Mouse (Mus musculus) macrophage (primary cell): ENCODE measurements around the gene E130114P18Rik. TPM values are rescaled to one million over a fixed set of nuclear protein-coding genes. Genes with fewer than 3 reads are reported as not detected.

Experiments
- H3K27ac ChIP-seq: fragments of 350-480 bp; formaldehyde crosslinking; 2 replicates; pipeline ENCODE4 v1.9.0; 2021
- H3K36me3 ChIP-seq: fragments of 350-480 bp; formaldehyde crosslinking; 2 replicates; pipeline ENCODE4 v1.9.0; 2021; ENCODE audit errors: inconsistent target
- H3K4me3 ChIP-seq: fragments of 350-480 bp; formaldehyde crosslinking; 2 replicates; pipeline ENCODE4 v1.9.0; 2021; ENCODE audit errors: inconsistent target
- H3K79me2 ChIP-seq: fragments of 350-480 bp; formaldehyde crosslinking; 2 replicates; pipeline ENCODE4 v1.9.0; 2021; ENCODE audit errors: inconsistent target
- WGBS: methylation state at CpG from one replicate; pipeline ENCODE4 v1.1.7; 2026; ENCODE audit warnings: inconsistent platforms; ENCODE audit not compliant: missing documents; 5-methylcytosine and 5-hydroxymethylcytosine counted together
- polyA plus RNA-seq: library from polyadenylated mRNA; stranded (reverse); fragments of 250-400 nt; gene quantifications from 3 replicates; pipeline ENCODE4 v1.2.4, GENCODE M21; 2018; ENCODE audit warnings: inconsistent platforms

The E130114P18Rik gene
- polyA plus RNA-seq, 1 experiment from 2014 or later, result not detected

DNA sequence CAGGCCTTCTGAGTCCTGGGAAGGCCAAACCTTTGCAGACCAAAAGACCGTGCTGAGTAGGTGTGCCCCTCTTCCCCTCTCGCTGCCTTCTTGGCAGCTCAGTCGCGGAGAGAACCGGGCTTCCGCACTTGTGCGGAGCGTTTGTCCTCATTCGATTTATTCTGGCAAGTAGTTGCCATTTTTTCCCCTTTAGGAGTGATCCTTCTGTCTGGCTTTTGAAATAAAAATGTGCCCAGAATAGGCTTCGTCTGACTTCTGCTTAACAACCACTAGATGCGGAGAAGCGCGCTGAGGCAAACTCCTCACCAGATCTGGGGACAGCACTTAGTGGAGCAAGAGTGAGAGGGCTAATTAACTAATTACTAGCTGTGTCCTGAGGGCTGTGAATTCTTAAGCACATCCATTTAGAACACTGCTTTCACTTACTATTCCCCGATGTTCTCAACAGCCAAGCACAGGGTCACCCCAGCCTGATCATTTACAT is 19.9 kb downstream of the E130114P18Rik start:
- 5% methylated on average over 14 of the region's 14 CpGs for WGBS
- no peak overlapping the region for H3K27ac ChIP-seq
- no peaks in the 10 kb centered on the region for H3K79me2 ChIP-seq
- H3K4me3 ChIP-seq, result peak overlapping the region; percentile 48
- no peaks in the 10 kb centered on the region for H3K36me3 ChIP-seq

DNA sequence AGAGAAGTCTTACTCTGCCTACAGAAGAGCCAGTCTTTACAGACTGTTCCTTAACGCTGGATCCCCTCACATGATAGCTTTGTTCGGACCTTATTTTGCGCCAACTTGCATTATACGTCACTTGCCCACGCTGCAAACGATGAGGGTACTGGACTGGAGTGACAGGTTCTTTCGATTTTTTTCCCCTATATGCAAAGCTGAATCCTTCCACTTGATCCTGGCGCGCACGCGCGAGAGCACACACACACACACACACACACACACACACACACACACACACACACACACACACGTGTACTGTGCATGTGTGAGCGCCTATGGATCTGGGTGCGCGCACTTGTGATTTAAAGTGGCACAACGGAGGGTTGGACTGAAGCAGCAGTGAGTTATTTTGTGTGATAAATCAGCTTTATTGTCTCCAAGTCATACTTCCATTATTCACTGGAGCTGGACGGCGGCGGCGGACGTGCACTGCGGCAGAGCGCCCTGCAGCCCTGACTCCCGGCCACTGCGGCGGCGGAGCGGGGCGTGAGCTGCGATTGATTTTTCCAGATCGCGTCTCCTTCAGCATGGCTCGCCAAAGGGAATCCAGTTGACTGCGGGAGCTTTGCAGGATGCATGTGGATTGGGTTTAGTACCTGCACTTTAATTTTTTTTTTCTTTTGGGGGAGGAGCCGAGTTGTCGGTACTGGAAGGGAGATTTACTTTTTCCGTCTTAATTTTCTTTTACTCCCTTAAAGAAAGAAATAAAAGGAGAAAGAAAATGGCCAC is 20.5 kb downstream of the E130114P18Rik start:
- peak overlapping the region; percentile 48 for H3K4me3 ChIP-seq
- 2% methylated on average over 30 of the region's 38 CpGs for WGBS
- no peaks in the 10 kb centered on the region for H3K36me3 ChIP-seq
- no peak overlapping the region for H3K27ac ChIP-seq
- no peaks in the 10 kb centered on the region for H3K79me2 ChIP-seq

DNA sequence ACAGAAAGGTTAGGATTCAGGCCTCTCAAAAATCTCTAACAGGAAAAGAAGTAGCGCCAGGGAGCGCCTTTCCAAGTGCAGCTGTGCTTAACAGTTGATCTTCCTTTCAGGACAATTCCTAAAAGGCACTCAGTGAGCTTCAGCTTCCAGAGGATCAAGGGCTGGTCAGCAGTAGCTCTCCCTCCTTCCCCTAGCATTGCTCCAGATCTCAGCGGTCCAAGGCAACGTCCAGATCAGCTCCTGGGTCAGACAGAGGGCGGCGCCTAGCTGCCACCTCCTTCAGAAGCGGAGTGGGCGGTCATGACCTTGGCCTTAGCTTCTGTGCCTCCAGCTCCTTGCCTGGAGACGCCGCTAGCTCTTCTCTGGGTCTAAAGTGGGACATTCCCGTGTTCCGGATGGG is 23.6 kb downstream of the E130114P18Rik start:
- no peaks in the 10 kb centered on the region for H3K79me2 ChIP-seq
- H3K36me3 ChIP-seq, result no peaks in the 10 kb centered on the region
- WGBS, result 90% methylated on average over 10 of the region's 12 CpGs
- H3K27ac ChIP-seq, result no peak overlapping the region
- H3K4me3 ChIP-seq, result no peak overlapping the region

DNA sequence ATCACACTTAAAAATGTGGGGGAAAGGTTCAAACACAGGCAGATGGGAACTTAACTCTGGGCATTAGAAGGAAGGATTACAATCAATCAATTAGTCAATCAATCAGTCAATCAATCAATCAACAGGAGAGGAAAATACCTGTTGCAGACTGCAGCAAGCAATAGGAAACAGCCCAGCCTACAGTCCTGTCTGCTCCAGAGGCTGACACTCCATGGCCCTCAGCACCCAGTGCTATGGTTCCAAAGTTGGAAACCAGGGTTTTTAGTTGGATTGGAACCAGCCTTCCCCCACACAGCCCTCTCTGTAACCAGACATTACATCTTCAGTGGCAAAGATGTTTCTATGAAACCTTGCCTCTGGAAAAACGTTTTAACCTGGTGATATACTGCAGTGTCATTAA is 24.4 kb downstream of the E130114P18Rik start:
- Histone ChIP-seq H3K36me3 (no peaks in the 10 kb centered on the region), H3K27ac (no peak overlapping the region), H3K79me2 (no peaks in the 10 kb centered on the region), H3K4me3 (no peak overlapping the region)
- WGBS, result 58% methylated on average over 1 of the region's 1 CpGs

DNA sequence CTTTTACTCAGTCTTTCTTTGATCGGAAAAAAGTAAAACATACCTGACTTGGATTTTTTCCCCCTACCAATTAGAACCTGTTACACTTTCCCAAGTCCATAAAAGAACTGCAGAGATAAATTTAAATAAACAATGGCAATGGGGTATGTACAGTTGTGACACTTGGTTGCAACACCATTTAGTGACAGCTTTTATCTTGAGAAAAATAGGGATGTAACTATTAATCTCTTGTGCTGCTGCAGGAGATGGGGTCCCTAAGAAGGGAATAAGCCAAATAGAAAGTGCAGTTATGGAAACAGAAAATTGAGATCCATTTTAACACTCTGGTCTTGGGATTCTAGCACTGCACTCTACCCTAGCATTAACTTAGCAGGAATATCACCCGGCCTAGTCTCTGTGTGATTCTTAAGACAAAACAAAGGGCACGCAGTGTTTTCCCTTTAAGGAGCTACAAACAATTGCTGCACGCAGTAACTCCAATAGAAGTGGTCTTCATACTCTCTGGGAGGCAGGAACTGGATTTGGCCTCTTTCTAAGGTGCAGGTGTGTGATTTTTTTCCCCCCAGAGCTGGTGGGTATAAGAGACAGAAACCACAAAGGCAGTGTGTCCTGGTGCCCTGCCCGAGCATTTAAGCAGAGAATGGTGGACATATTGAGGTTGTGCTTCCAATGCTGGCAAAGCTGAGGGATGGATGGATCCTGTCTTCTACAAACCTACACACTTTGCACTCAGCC is 25.4 kb downstream of the E130114P18Rik start:
- 50% methylated on average over 5 of the region's 5 CpGs for WGBS
- peak overlapping the region; percentile 87 for H3K27ac ChIP-seq

DNA sequence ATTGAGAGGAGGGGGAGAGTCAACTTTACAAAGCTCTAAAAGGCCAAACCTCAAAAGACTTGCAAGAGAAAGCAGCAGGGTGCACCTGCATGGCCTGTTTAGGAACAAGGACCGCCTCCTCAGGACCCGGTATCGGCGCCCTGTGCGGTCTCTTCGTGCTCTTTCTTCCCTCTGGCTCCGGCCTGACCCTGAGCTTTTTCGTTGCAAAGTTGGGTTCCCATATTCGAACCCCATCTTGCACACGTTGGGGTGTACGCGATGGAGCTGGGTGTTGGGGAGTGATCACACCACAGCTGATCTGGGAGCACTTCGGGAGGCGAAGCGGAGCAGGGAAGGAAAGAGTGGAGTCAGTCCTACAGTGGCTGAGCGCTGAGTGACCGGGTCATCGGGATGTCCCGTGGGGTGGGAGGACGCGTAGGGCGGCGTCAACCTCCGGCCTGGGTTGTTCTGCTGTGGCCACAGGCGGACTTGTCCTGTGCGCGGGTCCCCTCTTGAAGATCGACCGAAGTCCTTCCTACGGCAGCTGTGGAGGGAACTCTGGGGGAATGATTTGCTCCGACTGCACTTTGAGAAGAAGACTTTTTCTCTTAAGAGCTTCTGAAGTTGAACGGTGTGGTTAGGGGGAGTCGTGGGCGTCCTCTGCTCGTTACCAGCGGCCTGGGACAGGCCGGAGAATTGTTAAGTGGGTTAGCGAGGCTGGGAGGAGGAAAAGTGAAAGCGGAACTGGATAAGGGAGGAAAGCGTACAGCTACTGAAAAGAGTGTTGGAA is 26.2 kb downstream of the E130114P18Rik start:
- Histone ChIP-seq H3K36me3 (no peaks in the 10 kb centered on the region), H3K27ac (peak overlapping the region; percentile 87), H3K79me2 (no peaks in the 10 kb centered on the region), H3K4me3 (peak overlapping the region; percentile 46)
- WGBS, result 1% methylated on average over 40 of the region's 40 CpGs

More for the DNA sequence above, 25.4 kb downstream of the E130114P18Rik start:
- H3K4me3 ChIP-seq, result peak overlapping the region; percentile 46
- no peaks in the 10 kb centered on the region for H3K79me2 ChIP-seq
- H3K36me3 ChIP-seq, result no peaks in the 10 kb centered on the region

DNA sequence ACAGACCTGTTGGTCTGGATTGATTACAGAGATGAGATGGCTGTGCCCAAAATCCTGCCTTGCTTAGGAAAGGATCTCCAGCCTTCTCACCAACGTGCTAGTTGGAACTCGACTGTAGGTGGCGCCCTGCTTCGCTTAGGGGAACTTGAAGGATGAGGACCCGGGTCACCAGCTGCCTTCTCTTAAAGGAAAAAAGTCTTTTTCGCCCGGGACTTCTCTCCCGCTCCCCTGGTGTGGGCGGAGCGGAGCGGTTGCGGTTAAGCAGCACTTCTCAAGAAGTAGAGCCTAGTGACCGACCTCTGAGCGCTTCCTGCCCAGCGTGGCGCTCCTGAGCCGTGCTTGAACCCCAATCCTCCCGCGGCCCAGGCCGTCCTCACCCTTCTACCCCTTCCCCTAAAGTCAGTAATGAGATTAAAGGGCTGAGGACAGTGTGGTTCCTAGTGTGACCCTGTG is 26.8 kb downstream of the E130114P18Rik start:
- 1% methylated on average over 19 of the region's 20 CpGs for WGBS
- peak overlapping the region; percentile 87 for H3K27ac ChIP-seq
- peak overlapping the region; percentile 46 for H3K4me3 ChIP-seq
- no peaks in the 10 kb centered on the region for H3K79me2 ChIP-seq
- no peaks in the 10 kb centered on the region for H3K36me3 ChIP-seq

DNA sequence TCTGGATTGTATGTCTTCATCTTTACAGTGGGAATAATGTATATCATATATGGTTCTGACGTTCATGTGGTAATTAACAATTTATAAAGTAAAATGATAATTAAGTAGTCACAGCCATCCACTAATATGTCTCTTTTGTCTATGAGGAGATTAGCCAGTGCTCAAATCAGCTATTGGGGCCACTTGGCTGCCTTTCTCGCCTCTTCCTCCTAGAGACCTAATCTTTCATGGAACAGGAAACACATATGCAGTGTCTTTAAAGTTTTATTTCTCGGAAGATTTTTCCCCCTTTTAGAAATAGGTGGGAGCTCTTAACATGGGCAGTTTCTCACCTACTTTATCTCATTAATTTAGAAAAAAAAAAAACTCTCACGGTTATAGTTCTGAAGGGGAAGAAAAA is 27.5 kb downstream of the E130114P18Rik start:
- Histone ChIP-seq H3K4me3 (no peak overlapping the region), H3K79me2 (no peaks in the 10 kb centered on the region), H3K36me3 (no peaks in the 10 kb centered on the region), H3K27ac (no peak overlapping the region)
- 54% methylated on average over 4 of the region's 4 CpGs for WGBS

DNA sequence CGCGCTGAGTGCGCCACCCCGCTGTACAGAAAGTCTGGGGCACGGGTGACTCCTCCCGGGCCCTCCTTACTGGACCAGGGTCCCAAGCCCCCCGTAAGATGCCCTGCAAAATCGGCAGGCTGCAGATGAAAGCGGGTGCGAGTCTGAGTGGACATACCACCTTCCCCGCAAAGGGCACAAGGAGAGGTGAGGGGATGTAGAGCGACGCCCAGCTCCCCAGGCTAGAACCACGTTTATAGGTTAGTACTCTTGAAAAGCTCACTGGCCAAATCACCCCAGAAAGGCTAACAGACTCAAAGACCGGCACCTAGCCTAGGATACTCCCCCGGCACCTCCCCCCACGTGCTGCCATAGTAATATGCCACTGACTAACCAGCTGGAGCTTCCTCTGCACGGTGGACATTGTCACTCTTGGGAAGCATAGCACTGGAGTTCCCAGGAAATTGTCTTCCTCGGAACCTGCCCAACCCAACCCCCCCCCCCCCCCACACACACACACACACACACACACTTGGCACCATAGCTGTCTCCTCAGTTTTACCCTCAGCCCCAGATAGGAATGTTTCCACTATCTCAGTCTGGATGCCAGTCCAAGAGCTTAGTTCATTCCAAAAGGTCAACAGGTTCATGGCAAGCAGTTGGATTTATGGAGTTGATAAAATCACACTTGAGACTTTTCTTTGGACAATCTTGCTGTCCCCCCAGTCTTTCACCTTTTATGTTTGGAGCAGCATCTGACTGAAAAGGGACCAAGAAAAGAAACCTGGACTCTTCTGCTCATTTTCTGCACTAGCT is 31.6 kb downstream of the E130114P18Rik start:
- no peaks in the 10 kb centered on the region for H3K79me2 ChIP-seq
- H3K27ac ChIP-seq, result no peak overlapping the region
- WGBS, result 10% methylated on average over 19 of the region's 19 CpGs
- H3K4me3 ChIP-seq, result no peak overlapping the region
- H3K36me3 ChIP-seq, result no peaks in the 10 kb centered on the region

DNA sequence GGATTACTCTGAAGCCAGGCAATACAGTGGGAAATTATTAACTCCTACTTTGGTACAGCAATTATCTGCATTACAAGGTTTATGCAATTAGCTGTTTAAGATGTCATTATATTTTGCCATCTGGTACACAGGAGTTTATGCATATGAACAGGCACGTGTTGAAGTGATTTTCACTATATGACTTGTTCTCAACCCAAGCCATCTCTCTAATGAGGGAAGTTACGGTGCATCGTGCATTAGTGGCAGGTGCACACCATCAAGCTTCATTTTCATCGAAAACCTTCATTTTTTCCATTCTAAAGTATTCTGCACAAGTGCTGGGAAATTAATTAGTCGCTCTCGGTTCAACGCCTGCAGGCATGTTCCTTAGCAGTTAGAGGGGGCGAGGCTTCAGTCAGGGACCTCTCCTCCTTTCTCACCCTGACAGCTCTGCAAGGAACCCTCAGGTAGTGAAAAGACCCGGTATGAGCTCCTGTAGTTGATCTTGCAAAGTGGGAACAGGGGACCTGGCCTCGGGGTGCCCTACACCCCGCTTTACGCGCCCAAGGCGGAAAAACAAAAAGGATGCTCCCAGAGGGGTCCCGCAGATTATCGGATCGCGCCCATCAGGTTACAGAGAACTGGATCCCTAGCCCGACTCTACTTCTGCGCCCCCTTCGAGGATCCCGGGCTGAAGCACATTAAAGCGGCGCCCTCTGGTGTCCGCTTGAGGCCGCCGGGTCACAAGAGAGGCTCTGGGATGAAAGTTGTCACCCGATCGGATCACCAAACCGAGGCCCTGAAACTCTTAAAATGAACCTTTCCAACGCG is 32.4 kb downstream of the E130114P18Rik start:
- Histone ChIP-seq H3K79me2 (no peaks in the 10 kb centered on the region), H3K4me3 (no peak overlapping the region), H3K36me3 (no peaks in the 10 kb centered on the region), H3K27ac (no peak overlapping the region)
- WGBS, result 12% methylated on average over 32 of the region's 32 CpGs

DNA sequence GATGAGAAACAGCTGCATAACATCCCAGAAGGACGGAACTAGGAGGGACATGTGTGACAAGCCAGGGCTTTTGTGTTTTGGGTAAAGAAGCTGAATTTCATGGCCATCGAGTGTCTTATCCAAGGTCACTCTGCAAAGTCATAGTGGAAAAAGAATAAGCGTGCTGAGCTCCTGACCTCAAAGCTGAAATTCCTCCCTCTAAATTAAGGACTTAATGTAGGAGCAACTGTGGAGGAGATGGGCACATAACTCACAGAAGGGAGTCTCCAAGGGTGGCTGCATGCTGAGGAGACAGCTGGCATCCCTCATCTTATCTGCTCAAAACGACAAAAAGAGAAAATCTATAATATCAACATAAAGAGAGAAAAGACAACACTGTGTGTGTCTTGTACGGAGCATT is 33.9 kb downstream of the E130114P18Rik start:
- Histone ChIP-seq H3K27ac (no peak overlapping the region), H3K79me2 (no peaks in the 10 kb centered on the region), H3K4me3 (no peak overlapping the region), H3K36me3 (no peaks in the 10 kb centered on the region)
- 85% methylated on average over 5 of the region's 5 CpGs for WGBS

DNA sequence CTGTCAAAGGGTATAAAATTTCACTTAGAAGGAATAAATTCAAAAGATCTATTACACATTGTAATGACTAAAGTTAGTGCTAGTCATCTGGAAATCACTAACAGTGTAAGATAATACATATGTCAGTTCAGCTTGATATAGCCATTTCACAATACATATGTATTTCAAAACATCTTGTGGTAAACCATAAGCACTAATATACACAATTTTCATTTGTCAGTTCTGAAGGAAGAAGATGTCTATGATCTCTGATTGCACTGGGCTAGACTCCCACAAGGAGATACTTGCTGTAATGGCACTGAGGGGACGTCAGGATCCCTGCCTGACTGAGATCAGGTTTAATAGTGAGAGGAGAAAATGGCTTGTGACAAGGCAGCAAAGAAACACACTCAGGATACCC is 44.5 kb downstream of the E130114P18Rik start:
- 13% methylated on average over 1 of the region's 1 CpGs for WGBS
- H3K79me2 ChIP-seq, result no peaks in the 10 kb centered on the region

DNA sequence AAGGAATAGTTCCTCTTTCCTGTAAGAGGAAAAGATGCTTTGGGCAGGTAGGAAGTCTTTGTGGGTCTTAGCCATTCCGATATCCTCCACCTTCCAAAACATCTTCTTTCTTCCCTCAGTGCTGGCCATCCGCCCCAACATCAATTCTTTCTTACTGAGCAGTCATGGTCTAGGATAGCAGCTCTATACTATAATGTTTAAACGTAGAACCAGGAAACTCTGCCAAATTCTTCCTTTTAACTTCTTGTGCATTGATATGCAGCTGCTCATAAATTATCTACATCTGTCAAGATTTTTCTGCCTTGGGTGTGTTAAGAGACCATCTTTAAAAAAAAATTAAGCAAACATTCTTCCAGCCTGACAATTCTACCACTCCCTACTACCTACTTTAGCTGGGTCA is 47.5 kb downstream of the E130114P18Rik start:
- Histone ChIP-seq H3K27ac (no peak overlapping the region), H3K36me3 (no peaks in the 10 kb centered on the region), H3K4me3 (no peak overlapping the region), H3K79me2 (no peaks in the 10 kb centered on the region)
- 73% methylated on average over 3 of the region's 3 CpGs for WGBS

More for the DNA sequence above, 44.5 kb downstream of the E130114P18Rik start:
- H3K36me3 ChIP-seq, result no peaks in the 10 kb centered on the region
- no peak overlapping the region for H3K4me3 ChIP-seq
- no peak overlapping the region for H3K27ac ChIP-seq
